Mouse (Mus musculus) ES-Bruce4 (cell line): Measurements from ENCODE around the gene Fut8. TPM values are rescaled to one million over a fixed set of nuclear protein-coding genes. Genes with fewer than 3 reads are reported as not detected.

Source experiments
- H3K27ac ChIP-seq: 2 replicates; pipeline ENCODE4 v1.5.1; 2012; ENCODE audit warnings: low read length, inconsistent platforms; ENCODE audit not compliant: insufficient read depth
- H3K27me3 ChIP-seq: 2 replicates; pipeline ENCODE4 v1.6.1; 2012; ENCODE audit warnings: mild to moderate bottlenecking, low read length, inconsistent platforms; ENCODE audit not compliant: control insufficient read depth, poor library complexity, insufficient read depth, severe bottlenecking
- H3K36me3 ChIP-seq: 2 replicates; pipeline ENCODE4 v1.6.1; 2012; ENCODE audit warnings: inconsistent platforms, mild to moderate bottlenecking, low read length, moderate library complexity; ENCODE audit not compliant: control insufficient read depth, poor library complexity, insufficient read depth, severe bottlenecking
- H3K4me1 ChIP-seq: one replicate; pipeline ENCODE4 v1.8.1; 2011; ENCODE audit warnings: low read length; ENCODE audit not compliant: control insufficient read depth, insufficient read depth
- H3K4me3 ChIP-seq: 2 replicates; pipeline ENCODE4 v1.5.1; 2011; ENCODE audit warnings: low read depth, mild to moderate bottlenecking, low read length
- H3K9ac ChIP-seq: 2 replicates; pipeline ENCODE4 v1.6.1; 2012; ENCODE audit warnings: low read depth, mild to moderate bottlenecking, inconsistent platforms; ENCODE audit not compliant: poor library complexity, severe bottlenecking
- H3K9me3 ChIP-seq: replicated peaks from 2 replicates; pipeline ENCODE4 v1.6.1; 2012; ENCODE audit warnings: mild to moderate bottlenecking, low read length, inconsistent platforms; ENCODE audit not compliant: control insufficient read depth, poor library complexity, insufficient read depth, severe bottlenecking
- CTCF ChIP-seq: IDR thresholded peaks from one replicate; pipeline ENCODE4 v1.8.1; 2011; ENCODE audit warnings: low read depth, low read length
- EP300 ChIP-seq: IDR thresholded peaks from 2 replicates; pipeline ENCODE4 v1.6.1; 2011; ENCODE audit warnings: low read depth, low read length; ENCODE audit not compliant: insufficient read depth
- POLR2A ChIP-seq: IDR thresholded peaks from one replicate; pipeline ENCODE4 v1.8.1; 2011; ENCODE audit warnings: low read length; ENCODE audit not compliant: insufficient read depth
- polyA plus RNA-seq: library from polyadenylated mRNA; stranded (reverse); fragments of >200 nt; gene quantifications from 2 replicates; pipeline ENCODE4 v1.2.4, GENCODE M21; 2011; ENCODE audit warnings: low read depth; ENCODE audit not compliant: missing spikeins, insufficient read depth, insufficient read length

The Fut8 gene
- polyA plus RNA-seq, 1 experiment = 18.1 TPM

- Histone ChIP-seq H3K9me3 (no peaks in the 10 kb centered on the region), H3K27ac (no peak overlapping the region), H3K4me3 (no peak overlapping the region), H3K4me1 (no peaks in the 10 kb centered on the region), H3K27me3 (no peaks in the 10 kb centered on the region), H3K9ac (no peak overlapping the region), H3K36me3 (no peaks in the 10 kb centered on the region)
- TF ChIP-seq CTCF = no peak
- TF ChIP-seq EP300 = no peak
- no peak for TF ChIP-seq POLR2A
Observed at GRCm38 (mm10) chr12:77203136-77203535, 34.8 kb upstream of the Fut8 start.

GRCm38 (mm10) chr12:77206852-77207251, 31.1 kb upstream of the Fut8 start:
- Histone ChIP-seq H3K27me3 (no peaks in the 10 kb centered on the region), H3K27ac (no peak overlapping the region), H3K4me1 (no peaks in the 10 kb centered on the region), H3K9me3 (no peaks in the 10 kb centered on the region), H3K9ac (no peak overlapping the region), H3K36me3 (no peaks in the 10 kb centered on the region), H3K4me3 (no peak overlapping the region)
- no peak for TF ChIP-seq CTCF
- no peak for TF ChIP-seq POLR2A
- TF ChIP-seq EP300 = no peak

GRCm38 (mm10) chr12:77208056-77208455, 29.9 kb upstream of the Fut8 start:
- Histone ChIP-seq H3K27me3 (no peaks in the 10 kb centered on the region), H3K9me3 (no peaks in the 10 kb centered on the region), H3K9ac (no peak overlapping the region), H3K36me3 (no peaks in the 10 kb centered on the region), H3K4me1 (no peaks in the 10 kb centered on the region), H3K27ac (no peak overlapping the region), H3K4me3 (no peak overlapping the region)
- no peak for TF ChIP-seq CTCF

GRCm38 (mm10) chr12:77208576-77209180, 29.2 kb upstream of the Fut8 start:
- Histone ChIP-seq H3K9me3 (no peaks in the 10 kb centered on the region), H3K36me3 (no peaks in the 10 kb centered on the region), H3K9ac (no peak overlapping the region), H3K4me1 (no peaks in the 10 kb centered on the region), H3K27me3 (no peaks in the 10 kb centered on the region), H3K27ac (no peak overlapping the region), H3K4me3 (no peak overlapping the region)
- TF ChIP-seq POLR2A (no peak), EP300 (no peak), CTCF (no peak)

GRCm38 (mm10) chr12:77211695-77212208, 26.2 kb upstream of the Fut8 start:
- Histone ChIP-seq H3K27ac (no peak overlapping the region), H3K9me3 (no peaks in the 10 kb centered on the region), H3K4me1 (no peaks in the 10 kb centered on the region), H3K36me3 (no peaks in the 10 kb centered on the region), H3K27me3 (no peaks in the 10 kb centered on the region), H3K9ac (no peak overlapping the region), H3K4me3 (no peak overlapping the region)
- no peak for TF ChIP-seq POLR2A

GRCm38 (mm10) chr12:77213896-77214564, 23.9 kb upstream of the Fut8 start:
- Histone ChIP-seq H3K27me3 (no peaks in the 10 kb centered on the region), H3K27ac (no peak overlapping the region), H3K4me1 (no peaks in the 10 kb centered on the region), H3K9me3 (no peaks in the 10 kb centered on the region), H3K9ac (no peak overlapping the region), H3K36me3 (no peaks in the 10 kb centered on the region), H3K4me3 (no peak overlapping the region)
- TF ChIP-seq CTCF = no peak
- TF ChIP-seq EP300 = no peak
- no peak for TF ChIP-seq POLR2A
